Comparison of ENCODE assay signal across 22 mouse cellular contexts in genomic region chr12:15749646-15750195, GRCm38 (mm10).
DNase-seq lines count a peak whose midpoint lies in the region; ATAC-seq and TF ChIP-seq lines count a peak whose summit lies in the region.
"Had no signal": no experiment of that assay in that cellular context is flagged by ENCODE, and none has a peak within 500 bp of the region (broad histone marks: within the 10 kb centered on the region; RNA-seq: fewer than 3 reads in every experiment).

No protein-coding gene starts in this region.

- H3K36me3 ChIP-seq in liver, adult 2 months (ENCODE audit: control insufficient read depth, insufficient read depth, low read length), result no peaks in the 10 kb centered on the region
- H3K36me3 ChIP-seq in liver, embryonic 12.5 days, result no peaks in the 10 kb centered on the region
- H3K36me3 ChIP-seq: embryonic facial prominence, embryonic 13.5 days; forebrain, embryonic 15.5 days; heart, embryonic 15.5 days; liver, embryonic 13.5 days; stomach, embryonic 15.5 days had no signal

- H3K9me3 ChIP-seq in liver, embryonic 12.5 days (replicated peaks), result no peaks in the 10 kb centered on the region
- H3K9me3 ChIP-seq: embryonic facial prominence, embryonic 13.5 days; forebrain, embryonic 15.5 days; heart, embryonic 15.5 days; liver, embryonic 13.5 days; stomach, embryonic 15.5 days had no signal

- WGBS in liver, adult 2 months, result 54% methylated on average over 4 of the region's 4 CpGs
- WGBS in liver, embryonic 12.5 days (ENCODE audit: insufficient replicate concordance), result 53% methylated on average over 4 of the region's 4 CpGs

- no peak for ATAC-seq in liver, embryonic 12.5 days
- ATAC-seq: forebrain, embryonic 15.5 days had no signal

- H3K27ac ChIP-seq in liver, adult 2 months (replicated peaks; ENCODE audit: insufficient read depth, low read depth, low read length), result no peak overlapping the region
- H3K27ac ChIP-seq in liver, embryonic 12.5 days, result no peak overlapping the region
- H3K27ac ChIP-seq: embryonic facial prominence, embryonic 13.5 days; forebrain, embryonic 15.5 days; heart, embryonic 15.5 days; layer of hippocampus, adult 2 months; liver, embryonic 13.5 days; stomach, embryonic 15.5 days had no signal

- no peak for TF ChIP-seq POLR2A in liver, adult 2 months (IDR thresholded peaks at IDR 0.05; ENCODE audit: extremely low read depth, insufficient read depth, low read length)

- no peak for TF ChIP-seq CTCF in liver, adult 2 months (IDR thresholded peaks at IDR 0.05; ENCODE audit: low read depth, low read length)

- H3K9ac ChIP-seq in liver, adult 2 months (ENCODE audit: low read depth, low read length), result no peak overlapping the region
- no peak overlapping the region for H3K9ac ChIP-seq in liver, embryonic 12.5 days
- H3K9ac ChIP-seq: embryonic facial prominence, embryonic 13.5 days; forebrain, embryonic 15.5 days; heart, embryonic 15.5 days; liver, embryonic 13.5 days; lung, embryonic 14.5 days; stomach, embryonic 15.5 days had no signal

- H3K4me1 ChIP-seq in liver, adult 2 months (ENCODE audit: control insufficient read depth, insufficient read depth, low read length), result no peaks in the 10 kb centered on the region
- no peaks in the 10 kb centered on the region for H3K4me1 ChIP-seq in liver, embryonic 12.5 days
- H3K4me1 ChIP-seq: forebrain, embryonic 15.5 days; heart, embryonic 15.5 days; liver, embryonic 13.5 days had no signal

- no peak overlapping the region for H3K4me3 ChIP-seq in liver, adult 2 months (ENCODE audit: insufficient read depth, low read depth, low read length)
- no peak overlapping the region for H3K4me3 ChIP-seq in liver, embryonic 12.5 days
- H3K4me3 ChIP-seq: embryonic facial prominence, embryonic 13.5 days; forebrain, embryonic 15.5 days; heart, embryonic 15.5 days; layer of hippocampus, adult 2 months; liver, embryonic 13.5 days; stomach, embryonic 15.5 days had no signal

- H3K4me2 ChIP-seq in liver, embryonic 12.5 days, result no peak overlapping the region
- H3K4me2 ChIP-seq: embryonic facial prominence, embryonic 13.5 days; forebrain, embryonic 15.5 days; heart, embryonic 15.5 days; liver, embryonic 13.5 days; lung, embryonic 14.5 days; stomach, embryonic 15.5 days had no signal

- no peaks in the 10 kb centered on the region for H3K79me2 ChIP-seq in liver, adult 2 months (ENCODE audit: control insufficient read depth, insufficient read depth, low read length)

- DNase-seq in embryo, embryonic 10 days (ENCODE audit: low spot score), result peak; percentile 59
- DNase-seq in embryo, embryonic 9.5 days (ENCODE audit: extremely low spot score), result no peak
- DNase-seq in liver, adult 2 months (ENCODE audit: extremely low read depth, low read depth, low spot score), result peak; percentile 19
- DNase-seq in embryo, embryonic 10.5 days (ENCODE audit: low spot score), result peak; percentile 57
- DNase-seq in retina, embryonic 14.5 days (ENCODE audit: low spot score), result peak; percentile 21
- DNase-seq in cerebellum, adult 18-20 months, result no peak
- DNase-seq in thymus, postnatal 36 days, result no peak
- DNase-seq: cerebellum, adult 2 months; cerebellum, postnatal 36 days; gastrocnemius, postnatal 36 days; kidney, adult 8-10 months; liver, embryonic 13.5 days; lung, embryonic 14.5 days; lung, postnatal 36 days; right cerebral cortex, postnatal 25 days had no signal

- H3K27me3 ChIP-seq in liver, adult 2 months (ENCODE audit: control insufficient read depth, insufficient read depth, low read length), result no peaks in the 10 kb centered on the region
- H3K27me3 ChIP-seq in liver, embryonic 12.5 days (replicated peaks), result no peaks in the 10 kb centered on the region
- H3K27me3 ChIP-seq: CH12.LX; embryonic facial prominence, embryonic 13.5 days; forebrain, embryonic 15.5 days; heart, embryonic 15.5 days; liver, embryonic 13.5 days; stomach, embryonic 15.5 days had no signal

Comparison
In these comparisons a context has a peak if more than half of its experiments do, and no peak if none do; other contexts are left out.
1. DNase-seq: peak in embryo, embryonic 10 days (single experiment), liver, adult 2 months (single experiment), embryo, embryonic 10.5 days (single experiment) and retina, embryonic 14.5 days (single experiment); none in embryo, embryonic 9.5 days (single experiment), cerebellum, adult 18-20 months (0 of 2) and thymus, postnatal 36 days (0 of 2).